Mouse (Mus musculus) heart, embryonic 14.5 days (tissue): ENCODE measurements around the gene Rbm4. TPM values are rescaled to one million over a fixed set of nuclear protein-coding genes. Genes with fewer than 3 reads are reported as not detected.

ENCODE experiments used
- ATAC-seq: fragments of 200-750 bp; cut with Nextera tagmentation; 2 replicates; pipeline ENCODE4 v1.8.0; 2017; ENCODE audit warnings: low read depth, moderate TSS enrichment; ENCODE audit not compliant: insufficient number of reproducible peaks, insufficient read depth, low FRiP score
- H3K27ac ChIP-seq, 2 experiments: fragments of 200-500 bp in 1 of 2; fragments of 300-500 bp in 1 of 2; sonication (generic) in 1 of 2; replicated peaks in 1 of 2; 2 replicates each; pipeline ENCODE4 v1.5.1; 2012 to 2014; ENCODE audit warnings: low read depth in 2 of 2, low read length in 2 of 2, control low read depth in 1 of 2, mild to moderate bottlenecking in 1 of 2, mixed read lengths in 1 of 2; ENCODE audit not compliant: control insufficient read depth in 1 of 2, insufficient read depth in 1 of 2
- H3K27me3 ChIP-seq: fragments of 300-500 bp; sonication (generic); 2 replicates; pipeline ENCODE4 v1.6.1; 2014; ENCODE audit warnings: mild to moderate bottlenecking, low read length, control low read depth; ENCODE audit not compliant: control insufficient read depth, insufficient read depth
- H3K36me3 ChIP-seq: fragments of 300-500 bp; sonication (generic); 2 replicates; pipeline ENCODE4 v1.6.1; 2014; ENCODE audit warnings: mild to moderate bottlenecking, control low read depth, low read length, mixed read lengths; ENCODE audit not compliant: control insufficient read depth, insufficient read depth
- H3K4me1 ChIP-seq, 2 experiments: fragments of 200-500 bp in 1 of 2; fragments of 300-500 bp in 1 of 2; sonication (generic) in 1 of 2; 2 replicates each; pipeline ENCODE4 v1.6.1; 2012 to 2014; ENCODE audit warnings: low read length in 2 of 2, control low read depth in 1 of 2, mixed read lengths in 1 of 2; ENCODE audit not compliant: control insufficient read depth in 2 of 2, insufficient read depth in 2 of 2
- H3K4me2 ChIP-seq: fragments of 300-500 bp; sonication (generic); 2 replicates; pipeline ENCODE4 v1.6.1; 2014; ENCODE audit warnings: mild to moderate bottlenecking, low read length
- H3K4me3 ChIP-seq, 2 experiments: fragments of 200-500 bp in 1 of 2; fragments of 300-500 bp in 1 of 2; sonication (generic) in 1 of 2; 2 replicates each; pipeline ENCODE4 v1.5.1; 2012 to 2014; ENCODE audit warnings: low read length in 2 of 2, mild to moderate bottlenecking in 2 of 2, control low read depth in 1 of 2, low read depth in 1 of 2, moderate library complexity in 1 of 2; ENCODE audit not compliant: control insufficient read depth in 1 of 2, insufficient read depth in 1 of 2
- H3K9ac ChIP-seq: fragments of 300-500 bp; sonication (generic); 2 replicates; pipeline ENCODE4 v1.6.1; 2014; ENCODE audit warnings: mild to moderate bottlenecking, low read length
- H3K9me3 ChIP-seq: fragments of 300-500 bp; sonication (generic); 2 replicates; pipeline ENCODE4 v1.6.1; 2016; ENCODE audit warnings: low read length, control low read depth; ENCODE audit not compliant: control insufficient read depth
- WGBS: fragments of 180-500 bp; shearing (Covaris S2); extraction: QIAGEN DNeasy Blood & Tissue Kit; methylation state at CpG from one replicate; pipeline ENCODE4 v1.1.7; 2014; 5-methylcytosine and 5-hydroxymethylcytosine counted together
- polyA plus RNA-seq: library from polyadenylated mRNA; unstranded; fragments of >200 nt; fragmentation: Nextera tagmentation; extraction: Ambion mirVana; gene quantifications from 2 replicates; pipeline ENCODE4 v1.2.1, GENCODE M21; 2014

Gene Rbm4
- polyA plus RNA-seq, 1 experiment from 2014 or later, result 63.1 TPM

- no peak overlapping the region for H3K9ac ChIP-seq
- no peaks in the 10 kb centered on the region for H3K27me3 ChIP-seq
- H3K4me3 ChIP-seq, result no peak overlapping the region
- no peak for ATAC-seq
- no peaks in the 10 kb centered on the region for H3K36me3 ChIP-seq
- 70% methylated on average over 10 of the region's 10 CpGs for WGBS
- H3K27ac ChIP-seq, result no peak overlapping the region
- H3K4me2 ChIP-seq, result no peak overlapping the region
- H3K9me3 ChIP-seq, result no peaks in the 10 kb centered on the region
- H3K4me1 ChIP-seq, result peaks cover 0 to 7% of the 10 kb centered on the region in 2 experiments; a peak in 3 of 4 replicates
These were observed 52.2 kb downstream of the Rbm4 start for GRCm38 (mm10) chr19:4741482-4741881.

- H3K27ac ChIP-seq, result no peak overlapping the region
- no peak overlapping the region for H3K4me3 ChIP-seq
- no peaks in the 10 kb centered on the region for H3K27me3 ChIP-seq
- H3K4me2 ChIP-seq, result no peak overlapping the region
- peaks cover 0 to under 1% of the 10 kb centered on the region in 2 experiments; a peak in 1 of 4 replicates for H3K4me1 ChIP-seq
- no peaks in the 10 kb centered on the region for H3K9me3 ChIP-seq
- 78% methylated on average over 5 of the region's 5 CpGs for WGBS
- ATAC-seq, result no peak
- H3K9ac ChIP-seq, result no peak overlapping the region
- H3K36me3 ChIP-seq, result no peaks in the 10 kb centered on the region
These were observed 53.9 kb downstream of the Rbm4 start for GRCm38 (mm10) chr19:4739762-4740161.

- Histone ChIP-seq H3K27ac (no peak overlapping the region), H3K4me3 (no peak overlapping the region), H3K9ac (no peak overlapping the region), H3K9me3 (no peaks in the 10 kb centered on the region), H3K4me1 (no peaks in the 10 kb centered on the region), H3K27me3 (no peaks in the 10 kb centered on the region), H3K4me2 (no peak overlapping the region), H3K36me3 (no peaks in the 10 kb centered on the region)
- 91% methylated on average over 11 of the region's 11 CpGs for WGBS
- no peak for ATAC-seq
These were observed 54.6 kb downstream of the Rbm4 start for GRCm38 (mm10) chr19:4739053-4739452.

GRCm38 (mm10) chr19:4737866-4738265 lies 55.8 kb downstream of the Rbm4 start:
- ATAC-seq, result no peak
- WGBS, result 71% methylated on average over 13 of the region's 13 CpGs

More at GRCm38 (mm10) chr19:4737866-4738265, 55.8 kb downstream of the Rbm4 start:
- Histone ChIP-seq H3K9me3 (no peaks in the 10 kb centered on the region), H3K36me3 (no peaks in the 10 kb centered on the region), H3K4me2 (no peak overlapping the region), H3K4me3 (no peak overlapping the region), H3K27ac (no peak overlapping the region), H3K4me1 (no peaks in the 10 kb centered on the region), H3K9ac (no peak overlapping the region), H3K27me3 (no peaks in the 10 kb centered on the region)

Other genes with a start within 250 kb of the Rbm4 start
- 5.1 and 6.1 TPM in 2 replicates for gene Lrfn4, start 178.2 kb downstream of the Rbm4 start, polyA plus RNA-seq
- gene Rce1, start 168.3 kb downstream of the Rbm4 start, polyA plus RNA-seq, result 35.8 and 38.5 TPM in 2 replicates
- gene Gm960, start 95.2 kb downstream of the Rbm4 start, polyA plus RNA-seq, result 1.1 TPM in 2 replicates
- 0.24 and 0.27 TPM in 2 replicates for gene Sptbn2, start 82.7 kb downstream of the Rbm4 start, polyA plus RNA-seq
- gene Rbm4b, start 37.4 kb downstream of the Rbm4 start, polyA plus RNA-seq, result 34.1 and 35.2 TPM in 2 replicates
- gene Gm21992, start 17.7 kb upstream of the Rbm4 start, polyA plus RNA-seq, result 20.9 and 24.4 TPM in 2 replicates
- gene Rbm14, start 17.7 kb upstream of the Rbm4 start, polyA plus RNA-seq, result 41.5 and 42.6 TPM in 2 replicates
- gene Ccs, start 45.4 kb upstream of the Rbm4 start, polyA plus RNA-seq, result 38.8 and 39.0 TPM in 2 replicates
- not detected in 2 replicates for gene Ccdc87, start 45.5 kb upstream of the Rbm4 start, polyA plus RNA-seq
- 36.9 and 39.2 TPM in 2 replicates for gene Ctsf, start 61.2 kb upstream of the Rbm4 start, polyA plus RNA-seq
- gene Actn3, start 84.0 kb upstream of the Rbm4 start, polyA plus RNA-seq, result 1.5 and 2.0 TPM in 2 replicates
- gene Zdhhc24, start 84.8 kb upstream of the Rbm4 start, polyA plus RNA-seq, result 7.2 and 8.2 TPM in 2 replicates
- gene Bbs1, start 112.7 kb upstream of the Rbm4 start, polyA plus RNA-seq, result 1.5 and 2.4 TPM in 2 replicates
- 60.8 and 71.8 TPM in 2 replicates for gene Dpp3, start 134.4 kb upstream of the Rbm4 start, polyA plus RNA-seq
- 0.51 and 0.81 TPM in 2 replicates for gene Peli3, start 149.2 kb upstream of the Rbm4 start, polyA plus RNA-seq
- gene Mrpl11, start 168.2 kb upstream of the Rbm4 start, polyA plus RNA-seq, result 110 and 111 TPM in 2 replicates
- gene Npas4, start 196.4 kb upstream of the Rbm4 start, polyA plus RNA-seq, result 0.18 TPM in 1 of 2 replicates, not detected in the other
- 10.2 and 10.9 TPM in 2 replicates for gene Slc29a2, start 230.0 kb upstream of the Rbm4 start, polyA plus RNA-seq
- gene B4gat1, start 244.9 kb upstream of the Rbm4 start, polyA plus RNA-seq, result 49.9 and 53.1 TPM in 2 replicates
- 1.3 and 1.4 TPM in 2 replicates for gene AC124502.3, start 245.0 kb upstream of the Rbm4 start, polyA plus RNA-seq
- 27.5 and 31.2 TPM in 2 replicates for gene Brms1, start 247.5 kb upstream of the Rbm4 start, polyA plus RNA-seq